Mouse (Mus musculus) layer of hippocampus, postnatal 25 days (tissue): ENCODE data around the gene Cemip2. TPM values are rescaled to one million over a fixed set of nuclear protein-coding genes. Genes with fewer than 3 reads are reported as not detected.

Source experiments
- DNase-seq, 2 experiments: peaks; one replicate each; pipeline ENCODE4 v3.0.0; 2022; ENCODE audit warnings: mixed read lengths in 2 of 2, low spot score in 1 of 2; ENCODE audit errors: extremely low spot score in 1 of 2
- total RNA-seq, 2 experiments: library from RNA; stranded (reverse); gene quantifications; 2 replicates each; pipeline ENCODE4 v1.2.3; 2021

The Cemip2 gene
- 10 to 100 TPM; 12.6 to 15.3 TPM for total RNA-seq

- DNase-seq, result peak; percentile 89 to 94
These were observed at the start of gene Cemip2 for GRCm38 (mm10) chr19:21778147-21778917. Cemip2 (plus strand) TSS chr19:21778342.

GRCm38 (mm10) chr19:21728342-21728741, 49.8 kb upstream of the Cemip2 start:
- DNase-seq, result no peak

- no peak for DNase-seq
These were observed 46.3 kb upstream of the Cemip2 start for GRCm38 (mm10) chr19:21731887-21732286.

- no peak for DNase-seq
These were observed 45.0 kb upstream of the Cemip2 start for GRCm38 (mm10) chr19:21733176-21733575.

- DNase-seq, result peak in 1 of 2 experiments; percentile 68
These were observed 44.0 kb upstream of the Cemip2 start for GRCm38 (mm10) chr19:21734112-21734511.

- DNase-seq, result no peak
These were observed 40.7 kb upstream of the Cemip2 start for GRCm38 (mm10) chr19:21737446-21737845.

- DNase-seq, result peak in 1 of 2 experiments; percentile 13
These were observed 40.1 kb upstream of the Cemip2 start for GRCm38 (mm10) chr19:21737881-21738590.

GRCm38 (mm10) chr19:21738591-21739280, 39.4 kb upstream of the Cemip2 start:
- no peak for DNase-seq

GRCm38 (mm10) chr19:21742138-21742537, 36.0 kb upstream of the Cemip2 start:
- peak; percentile 57 to 61 for DNase-seq

- no peak for DNase-seq
These were observed 32.6 kb upstream of the Cemip2 start for GRCm38 (mm10) chr19:21745586-21745985.

- DNase-seq, result peak; percentile 41 to 70
These were observed 30.8 kb upstream of the Cemip2 start for GRCm38 (mm10) chr19:21747356-21747755.

- no peak for DNase-seq
These were observed 28.0 kb upstream of the Cemip2 start for GRCm38 (mm10) chr19:21750154-21750553.

GRCm38 (mm10) chr19:21761676-21762075, 16.5 kb upstream of the Cemip2 start:
- DNase-seq, result no peak

- DNase-seq, result no peak
These were observed 14.1 kb upstream of the Cemip2 start for GRCm38 (mm10) chr19:21764013-21764412.

GRCm38 (mm10) chr19:21764738-21765137, 13.4 kb upstream of the Cemip2 start:
- DNase-seq, result no peak

- DNase-seq, result no peak
These were observed 10.6 kb upstream of the Cemip2 start for GRCm38 (mm10) chr19:21767500-21768045.

GRCm38 (mm10) chr19:21769796-21770195, 8.3 kb upstream of the Cemip2 start:
- DNase-seq, result no peak

- DNase-seq, result no peak
These were observed 6.6 kb upstream of the Cemip2 start for GRCm38 (mm10) chr19:21771586-21771985.

- no peak for DNase-seq
These were observed 4.5 kb upstream of the Cemip2 start for GRCm38 (mm10) chr19:21773621-21774020.

- no peak for DNase-seq
These were observed 2.5 kb upstream of the Cemip2 start for GRCm38 (mm10) chr19:21775629-21776028.

GRCm38 (mm10) chr19:21776671-21777070, 1.5 kb upstream of the Cemip2 start:
- DNase-seq, result no peak
